Mouse (Mus musculus): ENCODE results near the gene Pck2. TPM values are rescaled to one million over a fixed set of nuclear protein-coding genes. Genes with fewer than 3 reads are reported as not detected.

Gene Pck2
- total RNA-seq, 2 experiments from 2014 or later = 18.6 to 19.5 TPM

DNA sequence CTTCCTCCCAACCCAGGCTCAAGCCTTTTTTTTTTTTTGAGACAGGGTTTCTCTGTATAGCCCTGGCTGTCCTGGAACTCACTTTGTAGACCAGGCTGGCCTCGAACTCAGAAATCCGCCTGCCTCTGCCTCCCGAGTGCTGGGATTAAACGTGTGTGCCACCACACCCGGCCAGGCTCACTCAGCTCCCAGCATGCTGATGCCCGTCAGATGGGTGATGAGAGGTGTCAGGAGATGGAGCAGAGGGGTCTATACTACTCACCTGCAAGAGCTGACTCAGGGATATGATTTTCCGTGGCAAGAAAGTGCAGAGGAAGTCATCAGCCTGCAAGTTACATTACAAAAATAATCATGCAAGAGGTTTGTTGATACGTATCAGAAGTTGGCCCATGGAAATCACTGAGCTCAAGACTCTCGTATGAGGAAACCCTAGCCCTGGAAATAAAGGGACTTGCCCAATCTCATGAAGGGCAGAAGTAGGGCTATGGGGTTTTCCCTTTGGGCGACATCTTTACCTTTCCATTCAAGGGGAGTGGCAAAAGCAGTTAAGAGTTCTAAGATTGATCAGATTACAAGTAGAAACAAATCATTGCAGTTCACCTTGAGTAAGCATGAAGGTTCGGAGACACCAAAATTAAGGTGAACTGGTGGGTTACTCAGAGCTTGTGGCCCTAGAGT, 49.8 kb downstream of the Pck2 start:
- DNase-seq (ENCODE audit: low spot score in 2 of 2) = no peak
- intact Hi-C loops (cut with DNase I) = no loop called here

DNA sequence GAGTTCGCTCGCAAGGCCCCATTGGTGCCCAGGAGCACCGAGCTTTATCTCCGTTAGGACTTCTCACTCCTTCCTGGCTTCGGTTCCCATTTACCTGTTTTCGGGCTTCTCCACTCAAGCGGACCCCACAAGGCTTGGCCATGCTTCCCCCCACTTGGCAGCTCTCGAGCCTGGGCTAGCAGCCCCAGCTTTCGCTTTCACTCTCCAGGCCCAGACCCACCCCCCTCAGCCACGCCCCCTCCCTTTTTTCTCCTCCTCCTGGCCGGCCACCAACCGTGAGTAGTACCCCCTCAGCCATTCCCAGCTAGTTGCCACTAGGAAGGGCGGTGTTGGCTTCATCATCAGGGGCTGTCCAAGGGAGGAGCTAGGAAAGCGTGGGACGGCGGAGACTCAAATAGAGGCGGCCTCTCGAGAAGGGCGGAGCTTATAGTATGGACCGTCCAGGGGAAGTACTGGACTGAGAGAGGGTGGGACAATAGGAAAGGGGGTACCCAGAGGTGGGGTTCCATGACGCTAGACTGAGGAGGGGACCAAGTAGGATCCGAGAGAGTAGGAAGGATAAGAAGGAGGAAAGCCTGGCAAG, 50.8 kb downstream of the Pck2 start, which contains the start of gene Psme2:
Psme2 (minus strand) TSS at position 366 of the 583 bp plus-strand sequence.
- DNase-seq (ENCODE audit: low spot score in 2 of 2) = peak; percentile 91 to 95
- intact Hi-C loops (cut with DNase I) = no loop called here

GRCm38 (mm10) chr14:55591331-55591891, 51.3 kb downstream of the Pck2 start, which contains the start of gene Rnf31:
Gene Rnf31 (plus strand): TSS chr14:55591708.
- intact Hi-C loops (cut with DNase I) = no loop called here
- DNase-seq (ENCODE audit: low spot score in 2 of 2) = peak; percentile 95

DNA sequence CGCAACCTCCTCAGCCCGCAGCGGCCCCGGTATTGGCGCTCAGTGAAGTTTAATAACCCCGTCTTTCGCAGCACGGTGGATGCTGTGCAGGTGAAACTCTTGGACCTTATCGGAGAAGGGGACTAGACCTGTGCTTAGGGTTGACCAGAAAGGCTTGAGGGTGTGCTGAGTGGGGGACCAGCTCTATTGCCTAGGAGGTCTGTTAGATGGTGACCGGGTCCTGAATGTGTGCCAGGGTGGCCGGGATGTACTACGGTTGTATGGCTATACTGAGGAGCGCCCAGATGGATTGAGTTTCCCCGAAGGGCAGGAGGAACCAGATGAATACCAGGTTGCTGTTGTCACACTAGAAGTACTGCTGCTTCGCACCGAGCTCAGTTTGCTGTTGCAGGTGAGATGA, 52.2 kb downstream of the Pck2 start:
- intact Hi-C loops (cut with DNase I) = no loop called here
- DNase-seq (ENCODE audit: low spot score in 2 of 2) = no peak

DNA sequence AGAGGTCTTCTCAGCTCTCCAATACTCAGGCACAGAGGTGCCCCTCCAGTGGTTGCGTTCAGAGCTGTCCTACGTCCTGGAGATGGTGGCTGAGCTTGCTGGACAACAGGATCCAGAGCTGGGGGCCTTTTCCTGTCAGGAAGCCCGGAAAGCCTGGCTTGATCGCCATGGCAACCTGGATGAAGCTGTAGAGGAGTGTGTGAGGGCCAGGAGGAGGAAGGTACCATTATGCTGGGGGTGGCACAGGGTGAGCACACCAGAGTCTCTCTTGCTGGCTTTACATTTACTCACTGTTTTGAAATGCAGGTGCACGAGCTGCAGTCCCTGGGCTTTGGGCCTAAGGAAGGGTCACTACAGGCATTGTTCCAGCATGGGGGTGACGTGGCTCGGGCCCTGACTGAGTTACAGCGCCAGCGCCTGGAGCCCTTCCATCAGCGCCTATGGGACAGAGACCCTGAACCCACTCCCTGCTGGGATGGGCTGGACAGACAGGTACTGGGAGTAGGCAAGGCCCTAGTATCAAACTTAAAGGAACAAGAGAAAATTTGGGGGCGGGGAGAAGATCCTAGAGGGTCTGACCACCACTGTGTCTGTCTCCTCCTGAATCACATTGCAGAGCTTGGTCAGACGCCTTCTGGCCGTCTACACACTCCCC, 56.1 kb downstream of the Pck2 start:
- DNase-seq (ENCODE audit: low spot score in 2 of 2) = peak in 1 of 2 experiments; percentile 74
- intact Hi-C loops (cut with DNase I) = no loop called here

GRCm38 (mm10) chr14:55598521-55599390, 58.7 kb downstream of the Pck2 start:
- intact Hi-C loops (cut with DNase I) = no loop called here
- no peak for DNase-seq (ENCODE audit: low spot score in 2 of 2)

Other genes with a start within 250 kb of the Pck2 start
- gene Dhrs4, start 61.5 kb upstream of the Pck2 start, total RNA-seq (2021) = 10 to 100 TPM; 11.7 to 16.0 TPM
- 10 to 100 TPM; 53.5 to 70.2 TPM for gene Carmil3, start 49.6 kb upstream of the Pck2 start, total RNA-seq (2021)
- 100 to 1,000 TPM; 184 to 205 TPM for gene Cpne6, start 29.8 kb upstream of the Pck2 start, total RNA-seq (2021)
- under 1 TPM; 0.33 to 0.61 TPM for gene Nrl, start 15.3 kb upstream of the Pck2 start, total RNA-seq (2021)
- gene Dcaf11, start 19.7 kb downstream of the Pck2 start, total RNA-seq (2021) = 10 to 100 TPM; 75.3 to 78.4 TPM
- gene A730061H03Rik, start 20.1 kb downstream of the Pck2 start, total RNA-seq (2021) = not detected
- not detected for gene Fitm1, start 35.4 kb downstream of the Pck2 start, total RNA-seq (2021)
- 10 to 100 TPM; 44.9 to 56.5 TPM for gene Psme1, start 37.9 kb downstream of the Pck2 start, total RNA-seq (2021)
- 10 to 100 TPM; 38.7 to 45.5 TPM for gene Emc9, start 45.0 kb downstream of the Pck2 start, total RNA-seq (2021)
- gene Psme2, start 50.8 kb downstream of the Pck2 start, total RNA-seq (2021) = 10 to 100 TPM; 48.1 to 49.0 TPM
- 10 to 100 TPM; 26.0 to 29.5 TPM for gene Rnf31, start 51.4 kb downstream of the Pck2 start, total RNA-seq (2021)
- gene Irf9, start 63.3 kb downstream of the Pck2 start, total RNA-seq (2021) = 1 to 10 TPM; 8.0 to 8.4 TPM
- gene Rec8, start 77.8 kb downstream of the Pck2 start, total RNA-seq (2021) = 1 to 10 TPM; 2.1 to 3.4 TPM
- 100 to 1,000 TPM; 123 to 171 TPM for gene Ipo4, start 95.7 kb downstream of the Pck2 start, total RNA-seq (2021)
- 1 to 10 TPM; 4.8 to 8.1 TPM for gene Gm49378, start 97.6 kb downstream of the Pck2 start, total RNA-seq (2021)
- 10 to 100 TPM; 42.1 to 42.2 TPM for gene Tm9sf1, start 103.5 kb downstream of the Pck2 start, total RNA-seq (2021)
- under 1 TPM; 0.74 to 0.92 TPM for gene Tssk4, start 109.9 kb downstream of the Pck2 start, total RNA-seq (2021)
- gene Mdp1, start 120.2 kb downstream of the Pck2 start, total RNA-seq (2021) = 10 to 100 TPM; 37.8 to 42.6 TPM
- 10 to 100 TPM; 22.7 to 24.6 TPM for gene Gmpr2, start 131.7 kb downstream of the Pck2 start, total RNA-seq (2021)
- 100 to 1,000 TPM; 305 to 339 TPM for gene Nedd8, start 131.9 kb downstream of the Pck2 start, total RNA-seq (2021)
- gene Tinf2, start 141.6 kb downstream of the Pck2 start, total RNA-seq (2021) = 10 to 100 TPM; 14.8 to 16.0 TPM
- under 1 TPM in 1 of 2 experiments, not detected in 1; 0.25 TPM for gene Tgm1, start 173.7 kb downstream of the Pck2 start, total RNA-seq (2021)
- gene Rabggta, start 182.0 kb downstream of the Pck2 start, total RNA-seq (2021) = 10 to 100 TPM; 44.2 to 45.4 TPM
- 100 to 1,000 TPM in 1 of 2 experiments, 10 to 100 TPM in 1; 99.8 to 104 TPM for gene Dhrs1, start 205.4 kb downstream of the Pck2 start, total RNA-seq (2021)
- gene Nop9, start 205.4 kb downstream of the Pck2 start, total RNA-seq (2021) = 10 to 100 TPM; 13.4 to 13.9 TPM
- gene Cideb, start 218.2 kb downstream of the Pck2 start, total RNA-seq (2021) = under 1 TPM; 0.68 to 0.93 TPM
- gene Ltb4r2, start 221.2 kb downstream of the Pck2 start, total RNA-seq (2021) = under 1 TPM; 0.22 to 0.42 TPM
- gene Ltb4r1, start 225.7 kb downstream of the Pck2 start, total RNA-seq (2021) = under 1 TPM; 0.24 to 0.40 TPM
- gene Adcy4, start 243.8 kb downstream of the Pck2 start, total RNA-seq (2021) = 1 to 10 TPM; 5.1 to 6.6 TPM
- gene Ripk3, start 248.6 kb downstream of the Pck2 start, total RNA-seq (2021) = 1 to 10 TPM in 1 of 2 experiments, under 1 TPM in 1; 0.83 to 1.0 TPM

Data from left cerebral cortex, postnatal 14 days (tissue).